Mouse (Mus musculus) G1E (cell line): ENCODE measurements around the gene Zswim1.

Experiments
- CTCF ChIP-seq: IDR thresholded peaks from 2 replicates; pipeline ENCODE4 v1.5.1; 2012; ENCODE audit warnings: low read depth, low read length, inconsistent platforms, mixed read lengths
- TAL1 ChIP-seq: conservative IDR thresholded peaks from 2 replicates; pipeline ENCODE4 v1.6.1; 2012; ENCODE audit warnings: low read depth, low read length, inconsistent platforms, mixed read lengths

GRCm38 (mm10) chr2:164784869-164785420 lies 37.5 kb upstream of the Zswim1 start:
- TF ChIP-seq CTCF, result no peak
- peak; percentile 41 for TF ChIP-seq TAL1
